Mouse (Mus musculus): ENCODE data around the gene Rgsl1.

GRCm38 (mm10) chr1:153776257-153776656, 67.7 kb downstream of the Rgsl1 start:
- no peak for TF ChIP-seq GATA1 (IDR thresholded peaks at IDR 0.05; ENCODE audit: borderline replicate concordance, low read length)
- no peak for TF ChIP-seq FLI1 (IDR thresholded peaks at IDR 0.05; ENCODE audit: low read length)

Measured in megakaryocyte, embryonic 14.5 days (primary cell).